ENCODE assay signal across 8 mouse cellular contexts in genomic region chr6:87730591-87731462, GRCm38 (mm10). TPM values are rescaled to one million over a fixed set of nuclear protein-coding genes. Genes with fewer than 3 reads are reported as not detected.
DNase-seq lines count a peak whose midpoint lies in the region; ATAC-seq and TF ChIP-seq lines count a peak whose summit lies in the region.

Efcc1 (plus strand) TSS chr6:87730869.

- H3K4me3 ChIP-seq in forebrain, embryonic 13.5 days, result peak within 1 kb of the TSS; percentile 55
- H3K4me3 ChIP-seq in liver, embryonic 14.5 days (ENCODE audit: insufficient read depth in 1 of 2, low read depth in 2 of 2, low read length in 2 of 2), result peak within 1 kb of the TSS; percentile 14 to 50
- H3K4me3 ChIP-seq in neural tube, embryonic 14.5 days (ENCODE audit: low read depth, low read length), result peak within 1 kb of the TSS; percentile 65

- peak within 1 kb of the TSS; percentile 65 for H3K9ac ChIP-seq in forebrain, embryonic 13.5 days
- no peak within 1 kb of the TSS for H3K9ac ChIP-seq in liver, embryonic 14.5 days (replicated peaks)
- H3K9ac ChIP-seq in neural tube, embryonic 14.5 days (replicated peaks; ENCODE audit: low read depth, low read length), result peak within 1 kb of the TSS; percentile 69

- peak within 1 kb of the TSS; percentile 86 for H3K4me2 ChIP-seq in forebrain, embryonic 13.5 days
- peak within 1 kb of the TSS; percentile 64 for H3K4me2 ChIP-seq in liver, embryonic 14.5 days (ENCODE audit: low read depth)
- H3K4me2 ChIP-seq in neural tube, embryonic 14.5 days (ENCODE audit: low read depth, low read length), result peak within 1 kb of the TSS; percentile 87

- H3K4me1 ChIP-seq in forebrain, embryonic 13.5 days, result peaks cover 31% of the 10 kb centered on the region
- H3K4me1 ChIP-seq in liver, embryonic 14.5 days (replicated peaks; ENCODE audit: control insufficient read depth in 2 of 2, insufficient read depth in 2 of 2, low read length in 1 of 2), result peaks cover 0 to 3% of the 10 kb centered on the region in 2 experiments; a peak in 2 of 4 replicates
- peaks cover 21% of the 10 kb centered on the region for H3K4me1 ChIP-seq in neural tube, embryonic 14.5 days (ENCODE audit: control insufficient read depth, insufficient read depth, low read length)

- peak; percentile 77 for ATAC-seq in forebrain, embryonic 13.5 days
- ATAC-seq in liver, embryonic 14.5 days (ENCODE audit: insufficient read depth), result peak; percentile 24; the same call in 1 of the 2 replicates
- ATAC-seq in neural tube, embryonic 14.5 days (ENCODE audit: low read depth), result peak; percentile 87

- no peaks in the 10 kb centered on the region for H3K36me3 ChIP-seq in forebrain, embryonic 13.5 days (ENCODE audit: poor library complexity, severe bottlenecking)
- H3K36me3 ChIP-seq in liver, embryonic 14.5 days (replicated peaks; ENCODE audit: control insufficient read depth, insufficient read depth, low read depth), result no peaks in the 10 kb centered on the region
- H3K36me3 ChIP-seq in neural tube, embryonic 14.5 days (ENCODE audit: control insufficient read depth, insufficient read depth, low read length), result no peaks in the 10 kb centered on the region

- 0% methylated on average over 82 of the region's 90 CpGs for WGBS in forebrain, embryonic 13.5 days
- WGBS in liver, embryonic 14.5 days (ENCODE audit: insufficient replicate concordance), result under 1% methylated on average over 88 of the region's 90 CpGs
- WGBS in neural tube, embryonic 14.5 days, result under 1% methylated on average over 88 of the region's 90 CpGs

- peaks cover 76% of the 10 kb centered on the region for H3K27me3 ChIP-seq in forebrain, embryonic 13.5 days
- peaks cover 61% of the 10 kb centered on the region for H3K27me3 ChIP-seq in liver, embryonic 14.5 days (ENCODE audit: control insufficient read depth, insufficient read depth, low read length)
- H3K27me3 ChIP-seq in neural tube, embryonic 14.5 days (ENCODE audit: control insufficient read depth, insufficient read depth, low read length), result peaks cover 11% of the 10 kb centered on the region

- H3K9me3 ChIP-seq in forebrain, embryonic 13.5 days (replicated peaks), result no peaks in the 10 kb centered on the region
- no peaks in the 10 kb centered on the region for H3K9me3 ChIP-seq in liver, embryonic 14.5 days (ENCODE audit: control insufficient read depth, low read length)
- no peaks in the 10 kb centered on the region for H3K9me3 ChIP-seq in neural tube, embryonic 14.5 days (ENCODE audit: control insufficient read depth, low read length)

- H3K27ac ChIP-seq in forebrain, embryonic 13.5 days, result no peak within 1 kb of the TSS; the same call in 1 of the 2 replicates
- no peak within 1 kb of the TSS for H3K27ac ChIP-seq in liver, embryonic 14.5 days
- peak within 1 kb of the TSS; percentile 78 for H3K27ac ChIP-seq in neural tube, embryonic 14.5 days (ENCODE audit: low read depth, low read length)

- DNase-seq in urinary bladder, adult 18-20 months (ENCODE audit: low spot score in 2 of 2), result peak; percentile 32 to 62
- no peak for DNase-seq in urinary bladder, adult 2 months (ENCODE audit: low spot score)
- DNase-seq in heart, postnatal 10 days, result peak; percentile 70 to 77
- DNase-seq in kidney, postnatal 25 days, result peak; percentile 59 to 73
- DNase-seq in liver, embryonic 14.5 days (ENCODE audit: low read depth in 3 of 3, low spot score in 3 of 3), result no peak
- DNase-seq in spleen, postnatal 36 days (ENCODE audit: low spot score in 2 of 2), result no peak

- peak; percentile 20; the same call in 1 of the 2 replicates for TF ChIP-seq CTCF in liver, embryonic 14.5 days (IDR thresholded peaks at IDR 0.05; ENCODE audit: low read depth)

- intact Hi-C loops in heart, postnatal 10 days (cut with DNase I), result no loop called here

- TF ChIP-seq EP300 in liver, embryonic 14.5 days (IDR thresholded peaks at IDR 0.05; ENCODE audit: low read depth), result no peak

RNA-seq across cellular contexts. Expression of gene Efcc1, which starts in this region (rescaled TPM):
- 3.9 and 6.0 TPM in 2 replicates for polyA plus RNA-seq in urinary bladder, adult 2 months (2012; rRNA removed)
- 0.96 and 1.1 TPM in 2 replicates for polyA plus RNA-seq in forebrain, embryonic 13.5 days (2015; fragmentation: Nextera tagmentation; extraction: Ambion mirVana)
- total RNA-seq in heart, postnatal 10 days (2021), result 1 to 10 TPM; 2.8 to 3.0 TPM
- polyA plus RNA-seq in liver, embryonic 14.5 days (2012; rRNA removed), result 0.09 and 0.16 TPM in 2 replicates
- 0.17 and 0.27 TPM in 2 replicates for polyA plus RNA-seq in liver, embryonic 14.5 days (2014; fragmentation: Nextera tagmentation; extraction: Ambion mirVana)
- 4.6 TPM in 2 replicates for polyA plus RNA-seq in neural tube, embryonic 14.5 days (2014; fragmentation: Nextera tagmentation; extraction: Ambion mirVana)

Comparison
In these comparisons a context has a peak if more than half of its experiments do, and no peak if none do; other contexts are left out.
1. DNase-seq: peak in urinary bladder, adult 18-20 months (2 of 2), heart, postnatal 10 days (2 of 2) and kidney, postnatal 25 days (2 of 2); none in urinary bladder, adult 2 months (single experiment), liver, embryonic 14.5 days (0 of 3) and spleen, postnatal 36 days (0 of 2).
2. Peak in ATAC-seq, H3K4me3 ChIP-seq and H3K4me2 ChIP-seq in liver, embryonic 14.5 days; RNA of the gene not detected or under 1 TPM.
3. ATAC-seq: peak in every context shown above with its lines; median percentile 87 in neural tube, embryonic 14.5 days; 77 in forebrain, embryonic 13.5 days; 24 in liver, embryonic 14.5 days.
4. Peak in every context shown above with its lines, with median percentiles within 50 percentile points of each other: H3K4me2 ChIP-seq and H3K4me3 ChIP-seq.